13 mouse cellular contexts compared by ENCODE assay signal in the genomic region with DNA sequence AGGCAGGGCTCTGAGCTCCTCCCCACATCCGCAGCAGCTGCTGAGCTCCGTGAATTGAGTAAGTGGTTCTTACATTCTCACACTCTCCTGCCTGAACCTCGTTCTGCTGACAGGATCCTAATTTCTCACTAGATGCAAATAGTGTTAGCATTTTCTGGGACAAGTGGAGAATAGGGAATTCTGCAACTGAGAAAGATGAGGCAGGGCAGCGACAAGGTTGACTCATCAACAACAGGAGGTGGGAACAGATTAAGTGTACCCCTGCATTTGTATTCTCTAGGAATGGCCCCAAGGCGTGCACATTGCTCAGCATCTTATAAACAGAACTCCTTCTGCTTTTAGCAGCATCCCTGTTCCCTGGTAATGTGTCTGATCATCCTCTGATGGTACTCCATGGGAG.
"Had no signal": no experiment of that assay in that cellular context is flagged by ENCODE, and none has a peak within 500 bp of the region (broad histone marks: within the 10 kb centered on the region; RNA-seq: fewer than 3 reads in every experiment).

No protein-coding gene starts in this region.

- DNase-seq: kidney, adult 18-20 months; kidney, adult 9 months; kidney, postnatal 14 days; layer of hippocampus, adult 9-11 months; layer of hippocampus, postnatal 36 days; left cerebral cortex, postnatal 4 days; liver, postnatal 0 days; lung, embryonic 14.5 days; lung, postnatal 36 days; retina, postnatal 1 day; right cerebral cortex, postnatal 14 days; thymus, adult 18-20 months; thymus, postnatal 36 days had no signal
